Mouse (Mus musculus) limb, embryonic 14.5 days (tissue): ENCODE results near the gene Micu1. TPM values are rescaled to one million over a fixed set of nuclear protein-coding genes. Genes with fewer than 3 reads are reported as not detected.

ENCODE experiments used
- ATAC-seq: fragments of 200-750 bp; cut with Nextera tagmentation; 2 replicates; pipeline ENCODE4 v1.8.0; 2017; ENCODE audit warnings: low read depth, moderate number of reproducible peaks, moderate TSS enrichment; ENCODE audit not compliant: low FRiP score
- DNase-seq: peaks from one replicate; pipeline ENCODE4 v3.0.0-alpha.2; 2015; ENCODE audit warnings: low spot score
- H3K27ac ChIP-seq: fragments of 300-500 bp; sonication (generic); replicated peaks from 2 replicates; pipeline ENCODE4 v1.5.1; 2014; ENCODE audit warnings: low read depth, mild to moderate bottlenecking, low read length, moderate library complexity, mixed read lengths
- H3K27me3 ChIP-seq: fragments of 300-500 bp; sonication (generic); 2 replicates; pipeline ENCODE4 v1.6.1; 2014; ENCODE audit warnings: low read length, mixed read lengths; ENCODE audit not compliant: control insufficient read depth, insufficient read depth
- H3K36me3 ChIP-seq: fragments of 300-500 bp; sonication (generic); 2 replicates; pipeline ENCODE4 v1.6.1; 2014; ENCODE audit warnings: mild to moderate bottlenecking, low read length, moderate library complexity, mixed read lengths; ENCODE audit not compliant: control insufficient read depth, insufficient read depth
- H3K4me1 ChIP-seq: fragments of 300-500 bp; sonication (generic); 2 replicates; pipeline ENCODE4 v1.6.1; 2014; ENCODE audit warnings: antibody characterized with exemption, low read length, mixed read lengths; ENCODE audit not compliant: control insufficient read depth, insufficient read depth
- H3K4me2 ChIP-seq: fragments of 300-500 bp; sonication (generic); replicated peaks from 2 replicates; pipeline ENCODE4 v1.6.1; 2014; ENCODE audit warnings: low read depth, mild to moderate bottlenecking, low read length, moderate library complexity; ENCODE audit not compliant: severe bottlenecking
- H3K4me3 ChIP-seq: fragments of 300-500 bp; sonication (generic); replicated peaks from 2 replicates; pipeline ENCODE4 v1.5.1; 2014; ENCODE audit warnings: low read length
- H3K9ac ChIP-seq: fragments of 300-500 bp; sonication (generic); 2 replicates; pipeline ENCODE4 v1.6.1; 2014; ENCODE audit warnings: mild to moderate bottlenecking, low read depth, low read length, moderate library complexity; ENCODE audit not compliant: severe bottlenecking
- H3K9me3 ChIP-seq: fragments of 300-500 bp; sonication (generic); 2 replicates; pipeline ENCODE4 v1.6.1; 2016; ENCODE audit warnings: low read length; ENCODE audit not compliant: control insufficient read depth
- POLR2A ChIP-seq: fragments of 200-500 bp; IDR thresholded peaks from 2 replicates; pipeline ENCODE4 v1.8.0; 2012; ENCODE audit warnings: inconsistent platforms, mild to moderate bottlenecking, moderate library complexity, borderline replicate concordance; ENCODE audit not compliant: insufficient read depth, insufficient read length; ENCODE audit errors: extremely low read depth
- WGBS: fragments of 180-500 bp; shearing (Covaris S2); extraction: QIAGEN DNeasy Blood & Tissue Kit; methylation state at CpG from one replicate; pipeline ENCODE4 v1.1.7; 2014; 5-methylcytosine and 5-hydroxymethylcytosine counted together
- polyA plus RNA-seq, 2 experiments: library from polyadenylated mRNA; depleted of rRNA in 1 of 2; stranded (reverse) in 1 of 2; unstranded in 1 of 2; fragments of >200 nt; fragmentation: Nextera tagmentation in 1 of 2; extraction: Ambion mirVana in 1 of 2; gene quantifications; 2 replicates each; pipeline versions ENCODE4 v1.2.1 to v1.2.3; 2012 to 2014

Gene Micu1
- polyA plus RNA-seq, 2 experiments = 81.9 to 93.7 TPM

DNA sequence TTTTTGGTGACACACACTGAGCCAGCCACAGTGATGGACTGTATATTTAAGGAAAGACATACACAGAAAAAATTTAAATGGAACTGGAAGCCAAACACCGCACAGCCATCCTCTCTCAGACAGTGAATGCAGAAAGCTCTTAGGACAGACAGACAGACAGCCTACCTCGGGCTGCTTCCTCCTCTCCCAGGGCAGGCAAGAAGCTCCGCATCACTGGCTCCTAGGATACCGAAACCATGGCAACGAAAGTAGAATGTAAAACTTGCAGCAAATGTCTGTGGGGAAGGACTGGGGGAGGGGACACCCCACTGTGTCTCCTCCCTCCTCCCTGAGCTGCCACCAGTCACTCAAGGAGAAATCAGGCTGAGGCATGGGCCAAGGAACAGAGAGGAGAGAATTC lies 195.2 kb downstream of the Micu1 start:
- Histone ChIP-seq H3K36me3 (peaks cover 53% of the 10 kb centered on the region), H3K4me3 (no peak overlapping the region), H3K27me3 (no peaks in the 10 kb centered on the region), H3K9me3 (no peaks in the 10 kb centered on the region), H3K4me2 (no peak overlapping the region), H3K4me1 (peaks cover 43% of the 10 kb centered on the region), H3K27ac (0 out of 2 replicates have a peak overlapping the region, but pooled peaks have one; percentile 26), H3K9ac (no peak overlapping the region)
- DNase-seq (no peak), ATAC-seq (no peak)
- WGBS = 42% methylated on average over 5 of the region's 5 CpGs
- TF ChIP-seq POLR2A = no peak

DNA sequence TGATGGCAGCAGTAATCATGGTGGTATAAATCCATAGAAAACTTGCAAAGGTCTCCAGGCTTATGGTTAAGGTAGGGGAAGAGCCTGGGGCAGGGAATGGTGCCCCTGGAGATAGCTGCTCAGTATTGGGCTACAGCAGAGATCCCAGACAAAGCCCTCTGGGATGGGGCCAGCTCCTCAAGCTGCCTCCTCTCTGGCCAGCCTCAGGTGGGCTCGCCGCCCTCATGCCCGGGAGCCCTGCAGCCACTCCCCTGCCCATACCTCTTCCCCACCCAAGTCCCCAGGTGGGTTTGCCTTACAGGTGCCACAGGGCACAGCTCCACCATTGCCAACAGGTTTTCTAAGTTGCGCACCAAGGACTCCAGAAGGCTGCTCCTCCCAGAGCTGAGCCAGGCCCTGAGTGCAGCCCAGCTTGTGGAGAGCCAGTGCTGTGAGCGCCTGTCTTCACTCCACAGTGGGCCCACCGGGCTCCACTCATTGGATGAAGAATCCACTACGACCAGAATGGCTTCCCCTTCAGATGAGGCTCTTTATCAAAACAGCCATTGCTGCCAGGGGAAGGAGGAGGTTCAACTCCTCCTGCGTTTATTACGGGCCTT lies 196.0 kb downstream of the Micu1 start:
- Histone ChIP-seq H3K9ac (0 out of 2 replicates have a peak overlapping the region, but pooled peaks have one; percentile 21), H3K4me1 (peaks cover 49% of the 10 kb centered on the region), H3K9me3 (no peaks in the 10 kb centered on the region), H3K27ac (peak overlapping the region; percentile 43; the same call in 1 of the 2 replicates), H3K4me2 (no peak overlapping the region), H3K36me3 (peaks cover 47% of the 10 kb centered on the region), H3K27me3 (no peaks in the 10 kb centered on the region), H3K4me3 (no peak overlapping the region)
- ATAC-seq (no peak), DNase-seq (no peak)
- TF ChIP-seq POLR2A = no peak
- WGBS = 69% methylated on average over 9 of the region's 9 CpGs

DNA sequence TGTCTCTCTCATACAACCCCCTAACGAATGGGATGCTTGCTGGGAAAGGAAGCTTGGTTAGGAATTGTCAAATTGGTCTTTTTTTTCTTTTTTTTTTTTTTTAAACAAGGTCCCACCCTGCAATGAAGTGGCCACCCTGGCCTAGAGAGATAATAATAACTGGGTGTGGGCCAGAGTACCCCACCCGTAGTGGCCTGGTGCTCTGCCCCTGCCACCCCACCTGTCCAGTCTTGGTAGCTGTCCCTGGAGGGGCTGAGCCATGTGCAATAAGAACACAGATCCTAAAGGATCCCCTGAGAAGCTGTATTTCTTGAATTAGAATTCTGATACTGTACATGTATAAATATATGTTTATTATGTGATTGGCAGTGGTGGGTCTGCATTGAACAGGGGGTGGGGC lies 196.7 kb downstream of the Micu1 start:
- H3K4me1 ChIP-seq = peaks cover 53% of the 10 kb centered on the region
- DNase-seq = no peak
- WGBS = 22% methylated on average over 2 of the region's 2 CpGs
- peak overlapping the region; percentile 81 for H3K27ac ChIP-seq
- H3K9ac ChIP-seq = peak overlapping the region; percentile 46
- peaks cover 41% of the 10 kb centered on the region for H3K36me3 ChIP-seq
- H3K4me3 ChIP-seq = no peak overlapping the region
- ATAC-seq = no peak
- no peak for TF ChIP-seq POLR2A
- no peaks in the 10 kb centered on the region for H3K27me3 ChIP-seq
- H3K4me2 ChIP-seq = peak overlapping the region; percentile 30
- no peaks in the 10 kb centered on the region for H3K9me3 ChIP-seq

DNA sequence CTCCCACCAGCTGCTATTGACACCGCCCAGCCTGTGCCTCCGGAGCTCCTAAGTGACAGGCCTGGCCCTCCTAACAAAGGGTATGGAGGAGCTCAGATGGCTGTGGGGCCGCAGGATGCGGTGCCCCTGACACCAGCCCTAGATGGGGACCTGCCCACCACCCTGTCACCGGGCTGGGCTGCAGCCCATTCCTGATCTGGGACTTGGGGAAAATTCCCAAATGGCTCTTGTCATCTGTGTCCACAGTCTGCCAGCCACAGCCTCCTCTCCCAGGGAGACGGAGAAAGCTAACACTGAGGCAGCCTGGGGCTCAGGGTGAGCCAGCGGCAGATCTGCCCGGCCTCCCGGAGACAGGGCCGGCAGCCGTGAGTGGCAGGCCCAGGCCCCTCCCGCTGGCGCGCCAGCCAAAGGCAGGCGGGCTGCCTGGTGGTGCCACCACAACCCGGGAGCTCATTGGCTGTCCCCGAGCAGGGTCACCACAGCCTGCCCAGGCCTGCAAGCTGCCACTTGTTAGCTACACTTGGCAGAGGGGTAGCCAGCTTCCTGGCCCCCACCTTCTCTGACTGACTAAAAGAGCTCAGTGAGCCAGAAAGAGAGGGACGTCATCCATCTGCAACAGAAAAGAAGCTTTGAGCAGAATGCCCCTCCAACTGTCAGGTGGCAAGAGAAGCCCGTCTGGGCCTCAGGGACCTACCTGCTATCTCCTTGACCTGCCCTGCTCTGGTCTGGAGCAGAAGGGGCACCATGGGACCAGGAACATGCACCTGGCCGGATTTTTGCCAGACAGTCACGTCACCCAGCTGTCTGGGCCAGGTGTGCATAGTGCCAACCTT lies 197.3 kb downstream of the Micu1 start:
- Histone ChIP-seq H3K4me3 (no peak overlapping the region), H3K4me1 (peaks cover 53% of the 10 kb centered on the region), H3K27me3 (no peaks in the 10 kb centered on the region), H3K4me2 (peak overlapping the region; percentile 30), H3K36me3 (peaks cover 34% of the 10 kb centered on the region), H3K9ac (peak overlapping the region; percentile 46), H3K9me3 (no peaks in the 10 kb centered on the region), H3K27ac (peak overlapping the region; percentile 81)
- WGBS = 5% methylated on average over 21 of the region's 21 CpGs
- TF ChIP-seq POLR2A = no peak
- ATAC-seq = peak; percentile 86
- peak; percentile 84 for DNase-seq

DNA sequence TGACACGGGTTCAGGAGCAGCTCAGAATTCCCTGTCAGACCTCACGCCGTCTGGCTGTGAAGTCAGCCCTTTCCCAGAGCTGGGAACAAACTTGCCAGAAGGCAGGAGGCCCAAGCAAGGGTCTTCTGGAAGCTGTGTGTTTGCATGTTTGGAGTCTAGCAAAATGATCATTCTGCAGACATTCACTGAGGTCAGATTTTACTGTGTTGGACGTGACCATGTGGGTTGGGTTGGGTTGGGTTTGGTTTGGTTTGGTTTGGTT lies 197.8 kb downstream of the Micu1 start:
- 0 out of 2 replicates have a peak overlapping the region, but pooled peaks have one; percentile 46 for H3K9ac ChIP-seq
- peaks cover 53% of the 10 kb centered on the region for H3K4me1 ChIP-seq
- H3K4me2 ChIP-seq = peak overlapping the region; percentile 30
- H3K27ac ChIP-seq = peak overlapping the region; percentile 81
- H3K4me3 ChIP-seq = no peak overlapping the region
- 19% methylated on average over 4 of the region's 4 CpGs for WGBS
- ATAC-seq = no peak; the same call in 1 of the 2 replicates
- no peak for TF ChIP-seq POLR2A
- H3K9me3 ChIP-seq = no peaks in the 10 kb centered on the region
- DNase-seq = peak; percentile 49
- no peaks in the 10 kb centered on the region for H3K27me3 ChIP-seq
- peaks cover 34% of the 10 kb centered on the region for H3K36me3 ChIP-seq
